13 mouse cellular contexts compared by ENCODE assay signal in genomic region chr10:51779648-51780047, GRCm38 (mm10).
DNase-seq lines count a peak whose midpoint lies in the region; ATAC-seq lines count a peak whose summit lies in the region.
"Had no signal": no experiment of that assay in that cellular context is flagged by ENCODE, and none has a peak within 500 bp of the region (broad histone marks: within the 10 kb centered on the region; RNA-seq: fewer than 3 reads in every experiment).

No protein-coding gene starts in this region.

- no peaks in the 10 kb centered on the region for H3K36me3 ChIP-seq in embryonic facial prominence, embryonic 11.5 days (replicated peaks; ENCODE audit: control insufficient read depth, insufficient read depth, low read depth, low read length)
- no peaks in the 10 kb centered on the region for H3K36me3 ChIP-seq in embryonic facial prominence, embryonic 10.5 days (replicated peaks)
- no peaks in the 10 kb centered on the region for H3K36me3 ChIP-seq in embryonic facial prominence, embryonic 14.5 days (ENCODE audit: control insufficient read depth, insufficient read depth, low read length)
- no peaks in the 10 kb centered on the region for H3K36me3 ChIP-seq in heart, embryonic 10.5 days
- H3K36me3 ChIP-seq: heart, embryonic 12.5 days; lung, embryonic 15.5 days had no signal

- no peak overlapping the region for H3K27ac ChIP-seq in embryonic facial prominence, embryonic 11.5 days (replicated peaks; ENCODE audit: low read depth, low read length)
- H3K27ac ChIP-seq in embryonic facial prominence, embryonic 10.5 days (replicated peaks): no peak overlapping the region
- no peak overlapping the region for H3K27ac ChIP-seq in embryonic facial prominence, embryonic 14.5 days (replicated peaks; ENCODE audit: low read depth, low read length)
- H3K27ac ChIP-seq in heart, embryonic 10.5 days: no peak overlapping the region
- H3K27ac ChIP-seq: lung, embryonic 15.5 days had no signal

- DNase-seq in embryonic facial prominence, embryonic 11.5 days (ENCODE audit: low spot score): peak; percentile 23
- no peak for DNase-seq in embryonic facial prominence, embryonic 10.5 days (ENCODE audit: low spot score)
- DNase-seq in layer of hippocampus, adult 9-10 months (ENCODE audit: low spot score): peak; percentile 0
- DNase-seq in layer of hippocampus, adult 8-10 months (ENCODE audit: low spot score in 2 of 2): no peak
- peak; percentile 22 for DNase-seq in ES-CJ7 (ENCODE audit: low read depth, low spot score)
- peak; percentile 39 for DNase-seq in embryonic facial prominence, embryonic 14.5 days (ENCODE audit: low spot score)
- DNase-seq in right cerebral cortex, postnatal 25 days: no peak
- DNase-seq in heart, embryonic 10.5 days (ENCODE audit: low spot score): no peak
- DNase-seq: kidney, adult 18-20 months; thymus, postnatal 4 days had no signal

- no peak overlapping the region for H3K4me2 ChIP-seq in embryonic facial prominence, embryonic 11.5 days (ENCODE audit: low read depth, low read length)
- no peak overlapping the region for H3K4me2 ChIP-seq in embryonic facial prominence, embryonic 14.5 days (ENCODE audit: low read depth, low read length)
- H3K4me2 ChIP-seq: heart, embryonic 12.5 days; lung, embryonic 15.5 days had no signal

- no peaks in the 10 kb centered on the region for H3K4me1 ChIP-seq in embryonic facial prominence, embryonic 11.5 days (ENCODE audit: control insufficient read depth, insufficient read depth, low read length)
- no peaks in the 10 kb centered on the region for H3K4me1 ChIP-seq in embryonic facial prominence, embryonic 10.5 days
- no peaks in the 10 kb centered on the region for H3K4me1 ChIP-seq in embryonic facial prominence, embryonic 14.5 days (ENCODE audit: control insufficient read depth, insufficient read depth, low read length)
- H3K4me1 ChIP-seq in heart, embryonic 10.5 days: no peaks in the 10 kb centered on the region
- H3K4me1 ChIP-seq: heart, embryonic 12.5 days; lung, embryonic 15.5 days had no signal

- no peak overlapping the region for H3K9ac ChIP-seq in embryonic facial prominence, embryonic 11.5 days (replicated peaks; ENCODE audit: low read length)
- H3K9ac ChIP-seq in embryonic facial prominence, embryonic 14.5 days (ENCODE audit: low read depth, low read length): no peak overlapping the region
- H3K9ac ChIP-seq: heart, embryonic 12.5 days; lung, embryonic 15.5 days had no signal

- 81% methylated on average over 2 of the region's 2 CpGs for WGBS in embryonic facial prominence, embryonic 11.5 days
- WGBS in embryonic facial prominence, embryonic 10.5 days: 84% methylated on average over 2 of the region's 2 CpGs
- WGBS in embryonic facial prominence, embryonic 14.5 days: 78% methylated on average over 2 of the region's 2 CpGs
- 69% methylated on average over 2 of the region's 2 CpGs for WGBS in heart, embryonic 10.5 days

- no peaks in the 10 kb centered on the region for H3K27me3 ChIP-seq in embryonic facial prominence, embryonic 11.5 days (ENCODE audit: control insufficient read depth, insufficient read depth, low read length)
- no peaks in the 10 kb centered on the region for H3K27me3 ChIP-seq in embryonic facial prominence, embryonic 10.5 days (replicated peaks; ENCODE audit: low read depth, poor library complexity, severe bottlenecking)
- no peaks in the 10 kb centered on the region for H3K27me3 ChIP-seq in embryonic facial prominence, embryonic 14.5 days (replicated peaks; ENCODE audit: control insufficient read depth, insufficient read depth, low read length)
- no peaks in the 10 kb centered on the region for H3K27me3 ChIP-seq in heart, embryonic 10.5 days (ENCODE audit: insufficient read depth, poor library complexity, severe bottlenecking)
- H3K27me3 ChIP-seq: heart, embryonic 12.5 days; lung, embryonic 15.5 days had no signal

- ATAC-seq in embryonic facial prominence, embryonic 11.5 days (replicated peaks; ENCODE audit: insufficient number of reproducible peaks, low FRiP score, low TSS enrichment, low read depth): no peak
- ATAC-seq in embryonic facial prominence, embryonic 14.5 days (ENCODE audit: low read depth): no peak
- ATAC-seq: activated CD4-positive, CD25-positive, alpha-beta regulatory T cell, adult 4 months had no signal

- H3K4me3 ChIP-seq in embryonic facial prominence, embryonic 11.5 days (ENCODE audit: low read depth, low read length): no peak overlapping the region
- no peak overlapping the region for H3K4me3 ChIP-seq in embryonic facial prominence, embryonic 10.5 days
- H3K4me3 ChIP-seq in embryonic facial prominence, embryonic 14.5 days (ENCODE audit: low read depth, low read length): no peak overlapping the region
- H3K4me3 ChIP-seq in heart, embryonic 10.5 days: no peak overlapping the region
- H3K4me3 ChIP-seq: heart, embryonic 12.5 days; lung, embryonic 15.5 days had no signal

- H3K9me3 ChIP-seq in embryonic facial prominence, embryonic 11.5 days (replicated peaks; ENCODE audit: control insufficient read depth, low read length): no peaks in the 10 kb centered on the region
- no peaks in the 10 kb centered on the region for H3K9me3 ChIP-seq in embryonic facial prominence, embryonic 10.5 days
- H3K9me3 ChIP-seq in embryonic facial prominence, embryonic 14.5 days (ENCODE audit: control insufficient read depth, low read length): no peaks in the 10 kb centered on the region
- no peaks in the 10 kb centered on the region for H3K9me3 ChIP-seq in heart, embryonic 10.5 days
- H3K9me3 ChIP-seq: heart, embryonic 12.5 days; lung, embryonic 15.5 days had no signal

Comparison
In these comparisons a context has a peak if more than half of its experiments do, and no peak if none do; other contexts are left out.
1. DNase-seq: peak in embryonic facial prominence, embryonic 11.5 days (single experiment), layer of hippocampus, adult 9-10 months (single experiment), ES-CJ7 (single experiment) and embryonic facial prominence, embryonic 14.5 days (single experiment); none in embryonic facial prominence, embryonic 10.5 days (single experiment), layer of hippocampus, adult 8-10 months (0 of 2), right cerebral cortex, postnatal 25 days (single experiment) and heart, embryonic 10.5 days (single experiment).